Mouse (Mus musculus) spleen, postnatal 36 days (tissue): Measurements from ENCODE around the gene Gm47289.

Source experiments
- DNase-seq, 2 experiments: peaks; one replicate each; pipeline ENCODE4 v3.0.0; 2022; ENCODE audit warnings: low spot score in 2 of 2, mixed read lengths in 1 of 2

Gene Gm47289

GRCm38 (mm10) chr9:119158861-119159260 lies at the start of gene Gm47289:
Gm47289 (plus strand) TSS chr9:119159161.
- no peak for DNase-seq

- DNase-seq: no peak
These were observed 49.1 kb upstream of the Gm47289 start for GRCm38 (mm10) chr9:119109685-119110353.

GRCm38 (mm10) chr9:119110640-119111039 lies 48.3 kb upstream of the Gm47289 start:
- DNase-seq: no peak

- DNase-seq: no peak
These were observed 44.0 kb upstream of the Gm47289 start for GRCm38 (mm10) chr9:119114911-119115310.

GRCm38 (mm10) chr9:119119409-119120167 lies 39.4 kb upstream of the Gm47289 start:
- DNase-seq: no peak

- no peak for DNase-seq
These were observed 38.8 kb upstream of the Gm47289 start for GRCm38 (mm10) chr9:119120168-119120560.

GRCm38 (mm10) chr9:119122596-119123369 lies 36.2 kb upstream of the Gm47289 start:
- DNase-seq: no peak

GRCm38 (mm10) chr9:119128436-119129181 lies 30.4 kb upstream of the Gm47289 start:
- no peak for DNase-seq

- DNase-seq: no peak
These were observed 28.3 kb upstream of the Gm47289 start for GRCm38 (mm10) chr9:119130692-119131091.

GRCm38 (mm10) chr9:119138836-119139235 lies 20.1 kb upstream of the Gm47289 start:
- no peak for DNase-seq

- no peak for DNase-seq
These were observed 16.9 kb upstream of the Gm47289 start for GRCm38 (mm10) chr9:119142066-119142465.

GRCm38 (mm10) chr9:119143372-119143771 lies 15.6 kb upstream of the Gm47289 start:
- DNase-seq: no peak

- DNase-seq: no peak
These were observed 14.3 kb upstream of the Gm47289 start for GRCm38 (mm10) chr9:119144696-119145095.

- DNase-seq: no peak
These were observed 13.8 kb upstream of the Gm47289 start for GRCm38 (mm10) chr9:119145137-119145536.

- DNase-seq: no peak
These were observed 13.3 kb upstream of the Gm47289 start for GRCm38 (mm10) chr9:119145638-119146037.

- no peak for DNase-seq
These were observed 12.7 kb upstream of the Gm47289 start for GRCm38 (mm10) chr9:119146098-119146770.

- DNase-seq: no peak
These were observed 9.4 kb upstream of the Gm47289 start for GRCm38 (mm10) chr9:119149601-119150000.

GRCm38 (mm10) chr9:119151751-119152150 lies 7.2 kb upstream of the Gm47289 start:
- DNase-seq: no peak

- no peak for DNase-seq
These were observed 3.5 kb upstream of the Gm47289 start for GRCm38 (mm10) chr9:119155416-119155815.

GRCm38 (mm10) chr9:119155826-119156225 lies 3.1 kb upstream of the Gm47289 start:
- no peak for DNase-seq
